Mouse (Mus musculus) hindbrain, embryonic 14.5 days (tissue): ENCODE data around the gene Copb1. TPM values are rescaled to one million over a fixed set of nuclear protein-coding genes. Genes with fewer than 3 reads are reported as not detected.

Experiments used
- ATAC-seq: fragments of 200-750 bp; cut with Nextera tagmentation; 2 replicates; pipeline ENCODE4 v1.8.0; 2017; ENCODE audit warnings: moderate number of reproducible peaks, mild to moderate bottlenecking, moderate TSS enrichment, moderate library complexity; ENCODE audit not compliant: low FRiP score
- DNase-seq: peaks from one replicate; pipeline ENCODE4 v3.0.0-alpha.2; 2015; ENCODE audit warnings: low spot score
- H3K27ac ChIP-seq: fragments of 300-500 bp; sonication (generic); 2 replicates; pipeline ENCODE4 v1.5.1; 2014; ENCODE audit warnings: mild to moderate bottlenecking, moderate library complexity
- H3K27me3 ChIP-seq: fragments of 300-500 bp; sonication (generic); 2 replicates; pipeline ENCODE4 v1.6.1; 2014; ENCODE audit warnings: mild to moderate bottlenecking, low read length, mixed read lengths; ENCODE audit not compliant: control insufficient read depth, insufficient read depth
- H3K36me3 ChIP-seq: fragments of 300-500 bp; sonication (generic); replicated peaks from 2 replicates; pipeline ENCODE4 v1.6.1; 2014; ENCODE audit not compliant: control insufficient read depth, insufficient read depth
- H3K4me1 ChIP-seq: fragments of 300-500 bp; sonication (generic); replicated peaks from 2 replicates; pipeline ENCODE4 v1.6.1; 2014; ENCODE audit warnings: antibody characterized with exemption, low read length, mixed read lengths; ENCODE audit not compliant: control insufficient read depth, insufficient read depth
- H3K4me2 ChIP-seq: fragments of 300-500 bp; sonication (generic); replicated peaks from 2 replicates; pipeline ENCODE4 v1.6.1; 2014; ENCODE audit warnings: mild to moderate bottlenecking, moderate library complexity
- H3K4me3 ChIP-seq: fragments of 300-500 bp; sonication (generic); replicated peaks from 2 replicates; pipeline ENCODE4 v1.5.1; 2014; ENCODE audit warnings: mild to moderate bottlenecking, low read length
- H3K9ac ChIP-seq: fragments of 300-500 bp; sonication (generic); 2 replicates; pipeline ENCODE4 v1.6.1; 2014
- H3K9me3 ChIP-seq: fragments of 300-500 bp; sonication (generic); 2 replicates; pipeline ENCODE4 v1.6.1; 2016; ENCODE audit warnings: low read length; ENCODE audit not compliant: control insufficient read depth
- WGBS: fragments of 180-500 bp; shearing (Covaris S2); extraction: QIAGEN DNeasy Blood & Tissue Kit; methylation state at CpG from one replicate; pipeline ENCODE4 v1.1.7; 2014; 5-methylcytosine and 5-hydroxymethylcytosine counted together
- polyA plus RNA-seq: library from polyadenylated mRNA; unstranded; fragments of >200 nt; fragmentation: Nextera tagmentation; extraction: Ambion mirVana; gene quantifications from 2 replicates; pipeline ENCODE4 v1.2.1, GENCODE M21; 2014

Gene Copb1
- polyA plus RNA-seq, 1 experiment from 2014 or later = 96.1 TPM

- WGBS = 21% methylated on average over 3 of the region's 3 CpGs
These were observed 61.9 kb downstream of the Copb1 start for GRCm38 (mm10) chr7:114192581-114192980.

DNA sequence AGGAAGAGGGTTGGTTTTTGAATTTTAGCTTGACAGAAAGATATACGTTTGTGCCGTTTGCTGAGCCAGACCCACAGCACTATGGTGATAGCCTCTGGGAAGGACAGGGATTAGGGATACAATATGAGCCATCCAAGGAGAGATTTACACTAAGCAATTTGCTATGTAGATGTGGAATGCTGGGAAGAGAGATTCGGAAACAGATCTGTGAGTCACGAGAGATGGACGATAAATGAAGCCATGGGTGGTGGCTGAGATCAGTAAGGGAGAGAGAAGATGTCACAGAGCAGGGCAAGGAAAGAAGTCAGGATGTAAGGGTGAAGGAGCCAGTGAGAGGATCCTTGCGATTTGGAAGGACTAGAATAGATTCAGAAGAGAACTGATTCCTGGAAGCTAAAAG, 71.1 kb downstream of the Copb1 start:
- H3K9me3 ChIP-seq = no peaks in the 10 kb centered on the region
- ATAC-seq (no peak), DNase-seq (no peak)
- H3K4me1 ChIP-seq = 0 out of 2 replicates have a peak, but pooled peaks cover 6% of the 10 kb centered on the region
- no peak overlapping the region for H3K4me3 ChIP-seq
- 75% methylated on average over 6 of the region's 6 CpGs for WGBS
- no peak overlapping the region for H3K4me2 ChIP-seq
- H3K27me3 ChIP-seq = no peaks in the 10 kb centered on the region
- H3K36me3 ChIP-seq = no peaks in the 10 kb centered on the region
- no peak overlapping the region for H3K9ac ChIP-seq
- H3K27ac ChIP-seq = no peak overlapping the region

More at GRCm38 (mm10) chr7:114192581-114192980, 61.9 kb downstream of the Copb1 start:
- Histone ChIP-seq H3K36me3 (no peaks in the 10 kb centered on the region), H3K9me3 (no peaks in the 10 kb centered on the region), H3K9ac (no peak overlapping the region), H3K4me1 (no peaks in the 10 kb centered on the region), H3K4me3 (no peak overlapping the region), H3K27me3 (no peaks in the 10 kb centered on the region), H3K4me2 (no peak overlapping the region), H3K27ac (no peak overlapping the region)
- no peak for DNase-seq
- no peak for ATAC-seq

- no peaks in the 10 kb centered on the region for H3K27me3 ChIP-seq
- H3K9me3 ChIP-seq = no peaks in the 10 kb centered on the region
- no peaks in the 10 kb centered on the region for H3K36me3 ChIP-seq
- ATAC-seq (no peak), DNase-seq (no peak)
- 0 out of 2 replicates have a peak, but pooled peaks cover 6% of the 10 kb centered on the region for H3K4me1 ChIP-seq
- H3K9ac ChIP-seq = no peak overlapping the region
- no peak overlapping the region for H3K4me3 ChIP-seq
- 80% methylated on average over 3 of the region's 3 CpGs for WGBS
- no peak overlapping the region for H3K27ac ChIP-seq
- no peak overlapping the region for H3K4me2 ChIP-seq
These were observed 71.8 kb downstream of the Copb1 start for GRCm38 (mm10) chr7:114182708-114183107.

GRCm38 (mm10) chr7:114181391-114181790, 73.1 kb downstream of the Copb1 start:
- ATAC-seq (peak; percentile 66; the same call in 1 of the 2 replicates), DNase-seq (peak; percentile 67)
- no peaks in the 10 kb centered on the region for H3K27me3 ChIP-seq
- no peaks in the 10 kb centered on the region for H3K36me3 ChIP-seq
- H3K9ac ChIP-seq = no peak overlapping the region
- H3K9me3 ChIP-seq = no peaks in the 10 kb centered on the region
- H3K4me2 ChIP-seq = no peak overlapping the region
- no peak overlapping the region for H3K4me3 ChIP-seq
- H3K27ac ChIP-seq = no peak overlapping the region
- WGBS = 20% methylated on average over 5 of the region's 5 CpGs
- H3K4me1 ChIP-seq = 0 out of 2 replicates have a peak, but pooled peaks cover 6% of the 10 kb centered on the region

DNA sequence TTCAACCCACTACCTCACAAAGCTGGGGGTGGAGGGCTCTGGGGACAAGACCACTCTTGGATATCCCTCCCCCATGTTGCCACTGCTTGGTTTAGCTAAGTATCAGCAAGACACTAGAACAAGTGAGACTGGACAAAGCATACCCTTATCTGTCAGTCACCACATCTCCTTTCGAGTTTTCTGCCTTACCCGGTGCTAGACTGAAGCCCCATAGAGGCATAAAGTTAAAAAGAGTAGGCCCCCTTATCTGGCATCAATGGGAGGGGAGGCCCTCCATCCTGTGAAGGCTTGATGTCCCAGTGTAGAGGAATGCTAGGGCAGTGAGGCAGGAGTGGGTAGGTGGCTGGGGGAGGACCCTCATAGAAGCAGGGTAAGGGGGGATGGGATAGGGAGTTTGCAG, 77.9 kb downstream of the Copb1 start:
- DNase-seq (no peak), ATAC-seq (no peak)
- no peak overlapping the region for H3K9ac ChIP-seq
- WGBS = 82% methylated on average over 2 of the region's 2 CpGs
- H3K4me2 ChIP-seq = no peak overlapping the region
- H3K9me3 ChIP-seq = no peaks in the 10 kb centered on the region
- H3K27ac ChIP-seq = no peak overlapping the region
- H3K36me3 ChIP-seq = no peaks in the 10 kb centered on the region
- no peaks in the 10 kb centered on the region for H3K27me3 ChIP-seq
- 0 out of 2 replicates have a peak, but pooled peaks cover 5% of the 10 kb centered on the region for H3K4me1 ChIP-seq
- H3K4me3 ChIP-seq = no peak overlapping the region

DNA sequence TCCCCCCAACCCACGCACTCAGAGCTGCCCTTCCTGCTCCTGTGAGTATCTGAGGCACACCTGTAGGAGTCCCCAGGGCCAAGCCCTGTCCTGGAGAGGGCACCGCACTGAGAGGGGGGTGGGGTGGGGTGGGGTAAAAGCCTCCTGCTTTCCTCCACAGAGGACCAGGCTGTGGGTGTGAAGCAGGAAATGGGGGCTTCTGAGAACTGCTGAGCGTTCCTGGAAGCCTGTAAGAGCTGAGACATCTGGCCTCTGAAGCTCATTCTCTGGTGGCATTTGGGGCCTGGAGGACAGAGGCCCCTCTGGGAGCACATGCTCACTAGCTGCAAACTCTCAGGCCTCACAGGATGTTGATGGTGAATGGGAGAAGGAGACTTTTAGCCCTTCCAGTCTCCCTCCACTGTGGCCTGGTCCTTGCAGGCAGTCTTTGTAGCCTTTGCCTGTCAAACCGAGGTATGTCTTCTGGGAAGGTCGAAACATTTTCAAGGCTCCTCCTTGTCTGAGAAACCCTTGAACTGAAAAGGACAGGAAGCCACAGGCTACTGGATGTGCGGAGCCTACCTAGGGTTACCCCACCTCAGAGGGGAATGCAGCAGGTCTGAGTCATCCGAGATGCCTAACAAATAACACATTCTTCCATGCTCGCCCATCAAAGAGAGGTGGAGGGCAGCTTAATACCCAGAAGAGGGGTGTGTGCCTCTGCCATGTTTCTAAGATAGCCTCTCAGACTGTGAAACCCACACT, 83.0 kb downstream of the Copb1 start:
- H3K27ac ChIP-seq = no peak overlapping the region
- no peak overlapping the region for H3K4me3 ChIP-seq
- no peaks in the 10 kb centered on the region for H3K27me3 ChIP-seq
- no peak overlapping the region for H3K9ac ChIP-seq
- no peak for ATAC-seq
- DNase-seq = no peak
- no peaks in the 10 kb centered on the region for H3K9me3 ChIP-seq
- H3K36me3 ChIP-seq = no peaks in the 10 kb centered on the region
- no peaks in the 10 kb centered on the region for H3K4me1 ChIP-seq
- WGBS = 73% methylated on average over 8 of the region's 8 CpGs
- no peak overlapping the region for H3K4me2 ChIP-seq

- DNase-seq (no peak), ATAC-seq (no peak)
- no peak overlapping the region for H3K9ac ChIP-seq
- no peaks in the 10 kb centered on the region for H3K27me3 ChIP-seq
- H3K27ac ChIP-seq = no peak overlapping the region
- no peaks in the 10 kb centered on the region for H3K36me3 ChIP-seq
- 94% methylated on average over 4 of the region's 4 CpGs for WGBS
- H3K4me1 ChIP-seq = no peaks in the 10 kb centered on the region
- no peak overlapping the region for H3K4me3 ChIP-seq
- H3K4me2 ChIP-seq = no peak overlapping the region
- H3K9me3 ChIP-seq = no peaks in the 10 kb centered on the region
These were observed 84.5 kb downstream of the Copb1 start for GRCm38 (mm10) chr7:114169996-114170395.

GRCm38 (mm10) chr7:114169381-114169780, 85.1 kb downstream of the Copb1 start:
- Histone ChIP-seq H3K36me3 (no peaks in the 10 kb centered on the region), H3K4me1 (no peaks in the 10 kb centered on the region), H3K4me2 (no peak overlapping the region), H3K4me3 (no peak overlapping the region), H3K27me3 (no peaks in the 10 kb centered on the region), H3K27ac (no peak overlapping the region), H3K9ac (no peak overlapping the region), H3K9me3 (no peaks in the 10 kb centered on the region)
- DNase-seq (no peak), ATAC-seq (no peak)
- WGBS = 83% methylated on average over 2 of the region's 2 CpGs
